Mouse (Mus musculus): Measurements from ENCODE around the gene Opn1sw. TPM values are rescaled to one million over a fixed set of nuclear protein-coding genes. Genes with fewer than 3 reads are reported as not detected.
A peak's percentile ranks its signal among the peaks of the same experiment; 100 is the strongest.
"Not testable (repeated sequence)": the region's sequence is repeated elsewhere in the genome, so short reads cannot be mapped to it uniquely, and the experiment has no call there.

Opn1sw gene
- polyA plus RNA-seq, 1 experiment = 0.17 TPM

GRCm38 (mm10) chr6:29397575-29397974 lies 9.3 kb upstream of the Opn1sw start:
- peak overlapping the region; percentile 90 for H3K4me2 ChIP-seq (ENCODE audit: low read depth)
- peak overlapping the region; percentile 41 for H3K4me3 ChIP-seq
- no peaks in the 10 kb centered on the region for H3K27me3 ChIP-seq (ENCODE audit: control insufficient read depth, insufficient read depth, insufficient read length)

GRCm38 (mm10) chr6:29396714-29397540 lies 8.7 kb upstream of the Opn1sw start:
- H3K4me3 ChIP-seq = peak overlapping the region; percentile 41
- no peaks in the 10 kb centered on the region for H3K36me3 ChIP-seq (ENCODE audit: control insufficient read depth, insufficient read depth)
- peak overlapping the region; percentile 25 for H3ac ChIP-seq (ENCODE audit: control insufficient read depth, insufficient read length)
- peak overlapping the region; percentile 90 for H3K4me2 ChIP-seq (ENCODE audit: low read depth)
- no peaks in the 10 kb centered on the region for H3K27me3 ChIP-seq (ENCODE audit: control insufficient read depth, insufficient read depth, insufficient read length)
- TF ChIP-seq MYOG (IDR thresholded peaks at IDR 0.05; ENCODE audit: control insufficient read depth in 1 of 3, insufficient read depth in 1 of 3, insufficient read length in 2 of 3, low read depth in 2 of 3) (no peak), TCF3 (IDR thresholded peaks at IDR 0.05; ENCODE audit: insufficient read length, low read depth) (no peak), TCF12 (IDR thresholded peaks at IDR 0.05; ENCODE audit: insufficient read depth, poor library complexity, severe bottlenecking) (no peak), POLR2AphosphoS2 (IDR thresholded peaks at IDR 0.05; ENCODE audit: insufficient read length, low read depth) (no peak)
- H3K79me2 ChIP-seq (ENCODE audit: control insufficient read depth, insufficient read depth) = no peaks in the 10 kb centered on the region

More at GRCm38 (mm10) chr6:29397575-29397974, 9.3 kb upstream of the Opn1sw start:
- no peaks in the 10 kb centered on the region for H3K79me2 ChIP-seq (ENCODE audit: control insufficient read depth, insufficient read depth)
- H3ac ChIP-seq (ENCODE audit: control insufficient read depth, insufficient read length) = no peak overlapping the region
- TF ChIP-seq MYOD1 (IDR thresholded peaks at IDR 0.05; ENCODE audit: control insufficient read depth in 1 of 3, insufficient read length in 2 of 3, low read depth in 2 of 3) = no peak
- H3K36me3 ChIP-seq (ENCODE audit: control insufficient read depth, insufficient read depth) = no peaks in the 10 kb centered on the region

GRCm38 (mm10) chr6:29395910-29396713 lies 7.8 kb upstream of the Opn1sw start, which contains the start of gene Ccdc136:
Gene Ccdc136, plus strand, starts transcription at chr6:29396309.
- no peaks in the 10 kb centered on the region for H3K79me2 ChIP-seq (ENCODE audit: control insufficient read depth, insufficient read depth)
- no peak for TF ChIP-seq POLR2AphosphoS2 (IDR thresholded peaks at IDR 0.05; ENCODE audit: insufficient read length, low read depth)
- TF ChIP-seq E2F4 (IDR thresholded peaks at IDR 0.05; ENCODE audit: insufficient read depth) = no peak
- no peak for TF ChIP-seq TCF12 (IDR thresholded peaks at IDR 0.05; ENCODE audit: insufficient read depth, poor library complexity, severe bottlenecking)
- TF ChIP-seq SRF (IDR thresholded peaks at IDR 0.05; ENCODE audit: control insufficient read depth, insufficient read length, low read depth) = no peak
- TF ChIP-seq USF1 (IDR thresholded peaks at IDR 0.05; ENCODE audit: low read depth) = peak; percentile 52
- TF ChIP-seq REST (IDR thresholded peaks at IDR 0.05; ENCODE audit: insufficient read depth, insufficient read length) = no peak
- TF ChIP-seq POLR2A (IDR thresholded peaks at IDR 0.05; ENCODE audit: insufficient read length, low read depth) = peak; percentile 55
- TF ChIP-seq MYOD1 (IDR thresholded peaks at IDR 0.05; ENCODE audit: control insufficient read depth in 1 of 3, insufficient read length in 2 of 3, low read depth in 2 of 3) = no peak
- H3K36me3 ChIP-seq (ENCODE audit: control insufficient read depth, insufficient read depth) = no peaks in the 10 kb centered on the region
- H3K27me3 ChIP-seq (ENCODE audit: control insufficient read depth, insufficient read depth, insufficient read length) = no peaks in the 10 kb centered on the region
- H3ac ChIP-seq (ENCODE audit: control insufficient read depth, insufficient read length) = peak within 1 kb of the TSS; percentile 25
- H3K4me2 ChIP-seq (ENCODE audit: low read depth) = peak within 1 kb of the TSS; percentile 90
- peak within 1 kb of the TSS; percentile 41 for H3K4me3 ChIP-seq

- no peaks in the 10 kb centered on the region for H3K36me3 ChIP-seq (ENCODE audit: control insufficient read depth, insufficient read depth)
- no peak overlapping the region for H3K4me3 ChIP-seq
- H3K4me2 ChIP-seq (ENCODE audit: low read depth) = no peak overlapping the region
- H3K79me2 ChIP-seq (ENCODE audit: control insufficient read depth, insufficient read depth) = no peaks in the 10 kb centered on the region
- TF ChIP-seq MYOD1 (IDR thresholded peaks at IDR 0.05; ENCODE audit: control insufficient read depth in 1 of 3, insufficient read length in 2 of 3, low read depth in 2 of 3) (no peak), SRF (IDR thresholded peaks at IDR 0.05; ENCODE audit: control insufficient read depth, insufficient read length, low read depth) (no peak), USF1 (IDR thresholded peaks at IDR 0.05; ENCODE audit: low read depth) (no peak), REST (IDR thresholded peaks at IDR 0.05; ENCODE audit: insufficient read depth, insufficient read length) (no peak), TCF12 (IDR thresholded peaks at IDR 0.05; ENCODE audit: insufficient read depth, poor library complexity, severe bottlenecking) (no peak), POLR2A (IDR thresholded peaks at IDR 0.05; ENCODE audit: insufficient read length, low read depth) (no peak), MAX (IDR thresholded peaks at IDR 0.05; ENCODE audit: low read depth) (no peak), TCF3 (IDR thresholded peaks at IDR 0.05; ENCODE audit: insufficient read length, low read depth) (no peak), POLR2AphosphoS2 (IDR thresholded peaks at IDR 0.05; ENCODE audit: insufficient read length, low read depth) (no peak), MYOG (IDR thresholded peaks at IDR 0.05; ENCODE audit: control insufficient read depth in 1 of 3, insufficient read depth in 1 of 3, insufficient read length in 2 of 3, low read depth in 2 of 3) (no peak), E2F4 (IDR thresholded peaks at IDR 0.05; ENCODE audit: insufficient read depth) (no peak), CEBPB (IDR thresholded peaks at IDR 0.05; ENCODE audit: insufficient read depth, poor library complexity, severe bottlenecking) (no peak)
- no peaks in the 10 kb centered on the region for H3K27me3 ChIP-seq (ENCODE audit: control insufficient read depth, insufficient read depth, insufficient read length)
- no peak overlapping the region for H3ac ChIP-seq (ENCODE audit: control insufficient read depth, insufficient read length)
Observed at GRCm38 (mm10) chr6:29394286-29394685, 6.0 kb upstream of the Opn1sw start.

- Histone ChIP-seq H3K4me3 (no peak overlapping the region), H3K79me2 (ENCODE audit: control insufficient read depth, insufficient read depth) (no peaks in the 10 kb centered on the region), H3K27me3 (ENCODE audit: control insufficient read depth, insufficient read depth, insufficient read length) (no peaks in the 10 kb centered on the region)
Observed at GRCm38 (mm10) chr6:29391802-29392201, 3.5 kb upstream of the Opn1sw start.

GRCm38 (mm10) chr6:29391241-29391640 lies 3.0 kb upstream of the Opn1sw start:
- H3K4me3 ChIP-seq; H3K4me2 ChIP-seq (ENCODE audit: low read depth); H3K36me3 ChIP-seq (ENCODE audit: control insufficient read depth, insufficient read depth); H3K27me3 ChIP-seq (ENCODE audit: control insufficient read depth, insufficient read depth, insufficient read length); H3ac ChIP-seq (ENCODE audit: control insufficient read depth, insufficient read length); H3K79me2 ChIP-seq (ENCODE audit: control insufficient read depth, insufficient read depth): not testable (repeated sequence)

More at GRCm38 (mm10) chr6:29391802-29392201, 3.5 kb upstream of the Opn1sw start:
- Histone ChIP-seq H3ac (ENCODE audit: control insufficient read depth, insufficient read length) (no peak overlapping the region), H3K36me3 (ENCODE audit: control insufficient read depth, insufficient read depth) (no peaks in the 10 kb centered on the region), H3K4me2 (ENCODE audit: low read depth) (peak overlapping the region; percentile 42)
- no peak for TF ChIP-seq MYOD1 (IDR thresholded peaks at IDR 0.05; ENCODE audit: control insufficient read depth in 1 of 3, insufficient read length in 2 of 3, low read depth in 2 of 3)
- no peak for TF ChIP-seq MYOG (IDR thresholded peaks at IDR 0.05; ENCODE audit: control insufficient read depth in 1 of 3, insufficient read depth in 1 of 3, insufficient read length in 2 of 3, low read depth in 2 of 3)
- TF ChIP-seq E2F4 (IDR thresholded peaks at IDR 0.05; ENCODE audit: insufficient read depth) = no peak
- no peak for TF ChIP-seq TCF12 (IDR thresholded peaks at IDR 0.05; ENCODE audit: insufficient read depth, poor library complexity, severe bottlenecking)
- no peak for TF ChIP-seq REST (IDR thresholded peaks at IDR 0.05; ENCODE audit: insufficient read depth, insufficient read length)
- TF ChIP-seq TCF3 (IDR thresholded peaks at IDR 0.05; ENCODE audit: insufficient read length, low read depth) = no peak
- TF ChIP-seq USF1 (IDR thresholded peaks at IDR 0.05; ENCODE audit: low read depth) = no peak
- no peak for TF ChIP-seq CEBPB (IDR thresholded peaks at IDR 0.05; ENCODE audit: insufficient read depth, poor library complexity, severe bottlenecking)
- TF ChIP-seq MAX (IDR thresholded peaks at IDR 0.05; ENCODE audit: low read depth) = no peak
- no peak for TF ChIP-seq POLR2A (IDR thresholded peaks at IDR 0.05; ENCODE audit: insufficient read length, low read depth)
- TF ChIP-seq SRF (IDR thresholded peaks at IDR 0.05; ENCODE audit: control insufficient read depth, insufficient read length, low read depth) = no peak
- TF ChIP-seq POLR2AphosphoS2 (IDR thresholded peaks at IDR 0.05; ENCODE audit: insufficient read length, low read depth) = no peak

GRCm38 (mm10) chr6:29390500-29390899 lies 2.2 kb upstream of the Opn1sw start:
- H3ac ChIP-seq (ENCODE audit: control insufficient read depth, insufficient read length); H3K27me3 ChIP-seq (ENCODE audit: control insufficient read depth, insufficient read depth, insufficient read length); H3K79me2 ChIP-seq (ENCODE audit: control insufficient read depth, insufficient read depth); H3K36me3 ChIP-seq (ENCODE audit: control insufficient read depth, insufficient read depth); H3K4me3 ChIP-seq; H3K4me2 ChIP-seq (ENCODE audit: low read depth): not testable (repeated sequence)

All from myocyte (in vitro differentiated cells).